Mouse (Mus musculus): ENCODE results near the gene Vmn1r101. TPM values are rescaled to one million over a fixed set of nuclear protein-coding genes. Genes with fewer than 3 reads are reported as not detected.
"Not testable (repeated sequence)": the region's sequence is repeated elsewhere in the genome, so short reads cannot be mapped to it uniquely, and the experiment has no call there.

The Vmn1r101 gene
- polyA plus RNA-seq (2015; fragmentation: Nextera tagmentation; extraction: Ambion mirVana), result not detected in 2 replicates

DNA sequence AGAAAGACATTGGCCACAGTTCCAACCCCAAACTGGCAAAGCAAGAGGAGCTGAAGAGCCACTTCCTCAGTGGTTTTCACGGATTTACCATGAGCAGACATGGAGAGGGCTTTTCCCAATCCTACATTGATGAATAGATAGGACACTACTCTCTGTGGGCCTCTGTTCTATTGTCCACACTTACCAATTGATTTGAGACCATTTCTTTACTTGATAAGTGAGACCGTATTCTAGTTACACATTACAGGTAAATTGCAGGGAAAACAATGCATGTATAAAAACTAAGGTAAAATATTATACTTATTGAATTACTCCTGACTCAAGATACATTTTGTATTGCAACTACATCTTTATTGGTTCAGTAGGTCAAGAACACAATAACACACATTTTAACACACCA is at the start of gene Vmn1r101:
Gene Vmn1r101 (minus strand): TSS at position 101 of the 400 bp plus-strand sequence.
- H3K27ac ChIP-seq; H3K9ac ChIP-seq; ATAC-seq (replicated peaks; ENCODE audit: insufficient number of reproducible peaks, insufficient read depth, low FRiP score, low read depth); H3K4me1 ChIP-seq (replicated peaks); H3K4me2 ChIP-seq; H3K4me3 ChIP-seq; H3K9me3 ChIP-seq (replicated peaks); H3K36me3 ChIP-seq; H3K27me3 ChIP-seq: not testable (repeated sequence)
- WGBS, result no CpG with 5 or more reads among the region's 2 CpGs

DNA sequence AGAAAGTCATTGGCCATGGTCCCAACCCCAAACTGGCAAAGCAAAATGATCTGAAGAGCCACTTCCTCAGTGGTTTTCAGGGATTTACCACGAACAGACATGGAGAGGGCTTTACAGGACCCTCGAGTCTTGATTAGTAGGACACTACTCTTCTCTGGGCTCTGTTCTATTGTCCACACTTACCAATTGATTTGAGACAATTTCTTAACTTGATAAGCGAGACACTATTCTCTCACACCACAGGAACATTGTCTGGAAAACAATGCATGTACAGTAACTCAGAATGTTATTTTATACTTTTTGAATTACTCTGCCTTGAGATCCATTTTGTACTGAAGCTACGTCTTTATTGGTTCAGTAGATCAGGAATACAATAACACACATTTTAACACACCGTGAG is 32.4 kb upstream of the Vmn1r101 start, which contains the start of gene Gm10670:
Gene Gm10670 (minus strand): TSS at position 101 of the 400 bp plus-strand sequence.
- not testable (repeated sequence) for H3K36me3 ChIP-seq; H3K27ac ChIP-seq; H3K9ac ChIP-seq; H3K27me3 ChIP-seq; ATAC-seq (replicated peaks; ENCODE audit: insufficient number of reproducible peaks, insufficient read depth, low FRiP score, low read depth); H3K4me2 ChIP-seq; H3K4me3 ChIP-seq; H3K4me1 ChIP-seq (replicated peaks); H3K9me3 ChIP-seq (replicated peaks)
- no CpG with 5 or more reads among the region's 5 CpGs for WGBS

DNA sequence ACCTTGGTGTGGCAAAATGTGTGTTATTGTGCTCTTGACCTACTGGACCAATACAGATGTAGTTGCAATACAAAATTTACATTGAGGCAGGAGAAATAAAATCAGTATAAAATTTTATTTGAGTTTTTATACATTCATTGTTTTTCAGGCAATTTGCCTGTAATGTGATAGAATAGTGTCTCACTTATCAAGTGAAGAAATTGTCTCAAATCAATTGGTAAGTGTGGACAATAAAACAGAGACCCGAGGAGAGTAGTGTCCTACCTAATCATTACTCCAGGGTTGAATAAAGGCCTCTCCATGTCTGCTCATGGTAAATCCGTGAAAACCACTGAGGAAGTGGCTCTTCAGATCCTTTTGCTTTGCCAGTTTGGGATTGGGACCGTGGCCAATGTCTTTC is 24.8 kb downstream of the Vmn1r101 start, which contains the start of gene Vmn1r100:
Gene Vmn1r100 (plus strand): TSS at position 301 of the 400 bp plus-strand sequence.
- H3K27ac ChIP-seq; ATAC-seq (replicated peaks; ENCODE audit: insufficient number of reproducible peaks, insufficient read depth, low FRiP score, low read depth); H3K9me3 ChIP-seq (replicated peaks); H3K36me3 ChIP-seq; H3K4me3 ChIP-seq; H3K4me2 ChIP-seq; H3K4me1 ChIP-seq (replicated peaks); H3K27me3 ChIP-seq; H3K9ac ChIP-seq: not testable (repeated sequence)
- no CpG with 5 or more reads among the region's 3 CpGs for WGBS

Other genes with a start within 250 kb of the Vmn1r101 start
- not detected in 2 replicates for gene Vmn1r95, start 248.9 kb downstream of the Vmn1r101 start, polyA plus RNA-seq (2015; fragmentation: Nextera tagmentation; extraction: Ambion mirVana)
- gene Gm6164, start 237.0 kb downstream of the Vmn1r101 start, polyA plus RNA-seq (2015; fragmentation: Nextera tagmentation; extraction: Ambion mirVana), result not detected in 2 replicates
- gene Gm4498, start 208.8 kb downstream of the Vmn1r101 start, polyA plus RNA-seq (2015; fragmentation: Nextera tagmentation; extraction: Ambion mirVana), result not detected in 2 replicates
- gene Gm5890, start 179.8 kb downstream of the Vmn1r101 start, polyA plus RNA-seq (2015; fragmentation: Nextera tagmentation; extraction: Ambion mirVana), result not detected in 2 replicates
- not detected in 2 replicates for gene Gm4133, start 108.5 kb downstream of the Vmn1r101 start, polyA plus RNA-seq (2015; fragmentation: Nextera tagmentation; extraction: Ambion mirVana)
- not detected in 2 replicates for gene Gm5728, start 67.2 kb downstream of the Vmn1r101 start, polyA plus RNA-seq (2015; fragmentation: Nextera tagmentation; extraction: Ambion mirVana)
- not detected in 2 replicates for gene Vmn1r100, start 24.7 kb downstream of the Vmn1r101 start, polyA plus RNA-seq (2015; fragmentation: Nextera tagmentation; extraction: Ambion mirVana)
- gene Gm10670, start 32.3 kb upstream of the Vmn1r101 start, polyA plus RNA-seq (2015; fragmentation: Nextera tagmentation; extraction: Ambion mirVana), result not detected in 2 replicates
- not detected in 2 replicates for gene Vmn1r103, start 67.9 kb upstream of the Vmn1r101 start, polyA plus RNA-seq (2015; fragmentation: Nextera tagmentation; extraction: Ambion mirVana)
- not detected in 2 replicates for gene Vmn1r104, start 91.2 kb upstream of the Vmn1r101 start, polyA plus RNA-seq (2015; fragmentation: Nextera tagmentation; extraction: Ambion mirVana)
- not detected in 2 replicates for gene Gm5726, start 103.2 kb upstream of the Vmn1r101 start, polyA plus RNA-seq (2015; fragmentation: Nextera tagmentation; extraction: Ambion mirVana)
- gene Gm4141, start 133.6 kb upstream of the Vmn1r101 start, polyA plus RNA-seq (2015; fragmentation: Nextera tagmentation; extraction: Ambion mirVana), result not detected in 2 replicates
- not detected in 2 replicates for gene Gm4513, start 156.4 kb upstream of the Vmn1r101 start, polyA plus RNA-seq (2015; fragmentation: Nextera tagmentation; extraction: Ambion mirVana)
- gene Vmn1r107, start 226.3 kb upstream of the Vmn1r101 start, polyA plus RNA-seq (2015; fragmentation: Nextera tagmentation; extraction: Ambion mirVana), result not detected in 2 replicates